ENCODE assay signal across 10 mouse cellular contexts in genomic region chr2:14631590-14631989, GRCm38 (mm10). TPM values are rescaled to one million over a fixed set of nuclear protein-coding genes. Genes with fewer than 3 reads are reported as not detected.
DNase-seq lines count a peak whose midpoint lies in the region.
"Had no signal": no experiment of that assay in that cellular context is flagged by ENCODE, and none has a peak within 500 bp of the region (broad histone marks: within the 10 kb centered on the region; RNA-seq: fewer than 3 reads in every experiment).

No protein-coding gene starts in this region.

- no peaks in the 10 kb centered on the region for H3K27me3 ChIP-seq in splenic B cell, adult 2 months (ENCODE audit: control insufficient read depth, insufficient read depth, low read length, poor library complexity, severe bottlenecking)
- H3K27me3 ChIP-seq: midbrain, embryonic 13.5 days had no signal

- DNase-seq in layer of hippocampus, adult 11-12 months (ENCODE audit: low spot score): peak; percentile 37
- no peak for DNase-seq in layer of hippocampus, adult 18-20 months (ENCODE audit: low spot score in 2 of 2)
- DNase-seq in brain, adult 2 months (ENCODE audit: low read depth, low spot score): peak; percentile 41
- DNase-seq in lung, postnatal 36 days: peak; percentile 74
- peak; percentile 88 for DNase-seq in splenic B cell, adult 2 months (ENCODE audit: low read depth, low spot score)
- DNase-seq in layer of hippocampus, postnatal 14 days (ENCODE audit: low spot score in 2 of 2): no peak
- DNase-seq in retina, embryonic 14.5 days (ENCODE audit: low spot score): no peak
- DNase-seq in cerebellum, adult 8-10 months: no peak
- DNase-seq: cerebellum, postnatal 25 days had no signal

- H3K36me3 ChIP-seq in splenic B cell, adult 2 months (ENCODE audit: control insufficient read depth, insufficient read depth, low read length, poor library complexity, severe bottlenecking): no peaks in the 10 kb centered on the region
- H3K36me3 ChIP-seq: midbrain, embryonic 13.5 days had no signal

RNA-seq across cellular contexts. Expression of gene Cacnb2, which starts 28.7 kb away (rescaled TPM):
- total RNA-seq in layer of hippocampus, adult 18-20 months (2021): 10 to 100 TPM; 78.8 to 87.0 TPM
- 10 to 100 TPM; 72.3 to 81.4 TPM for total RNA-seq in layer of hippocampus, postnatal 14 days (2021)

Comparison
In these comparisons a context has a peak if more than half of its experiments do, and no peak if none do; other contexts are left out.
1. DNase-seq: peak in layer of hippocampus, adult 11-12 months (single experiment), brain, adult 2 months (single experiment), lung, postnatal 36 days (single experiment) and splenic B cell, adult 2 months (single experiment); none in layer of hippocampus, adult 18-20 months (0 of 2), layer of hippocampus, postnatal 14 days (0 of 2), retina, embryonic 14.5 days (single experiment) and cerebellum, adult 8-10 months (single experiment).